Mouse (Mus musculus) cerebellum, adult 2 months (tissue): ENCODE results near the gene Ncor1. TPM values are rescaled to one million over a fixed set of nuclear protein-coding genes. Genes with fewer than 3 reads are reported as not detected.
"Not testable (repeated sequence)": the region's sequence is repeated elsewhere in the genome, so short reads cannot be mapped to it uniquely, and the experiment has no call there.

Source experiments
- DNase-seq, 2 experiments: peaks; one replicate each; pipeline ENCODE4 v3.0.0; 2021
- H3K27ac ChIP-seq: fragments of 200-500 bp; 2 replicates; pipeline ENCODE4 v1.5.1; 2012; ENCODE audit warnings: low read length, control low read depth, inconsistent platforms; ENCODE audit not compliant: insufficient read depth
- H3K27me3 ChIP-seq: fragments of 200-500 bp; 2 replicates; pipeline ENCODE4 v1.6.1; 2012; ENCODE audit warnings: inconsistent platforms, mild to moderate bottlenecking, low read length, moderate library complexity; ENCODE audit not compliant: control insufficient read depth, insufficient read depth
- H3K4me1 ChIP-seq: fragments of 200-500 bp; 2 replicates; pipeline ENCODE4 v1.6.1; 2011; ENCODE audit warnings: low read length; ENCODE audit not compliant: control insufficient read depth, insufficient read depth
- H3K4me3 ChIP-seq: fragments of 200-500 bp; replicated peaks from 2 replicates; pipeline ENCODE3; 2011; ENCODE audit warnings: mild to moderate bottlenecking, low read depth, low read length, control low read depth; ENCODE audit not compliant: insufficient read depth
- CTCF ChIP-seq: fragments of 200-500 bp; IDR thresholded peaks from 2 replicates; pipeline ENCODE4 v1.5.1; 2011; ENCODE audit warnings: low read depth, mild to moderate bottlenecking, control low read depth, low read length, moderate library complexity, borderline replicate concordance; ENCODE audit not compliant: insufficient read depth
- POLR2A ChIP-seq: fragments of 200-500 bp; IDR thresholded peaks from 2 replicates; pipeline ENCODE4 v1.6.1; 2011; ENCODE audit warnings: low read length, control low read depth, borderline replicate concordance; ENCODE audit not compliant: insufficient read depth
- WGBS: fragments of 180-500 bp; shearing (Covaris S2); methylation state at CpG from one replicate; pipeline ENCODE4 v1.1.7; 2018; 5-methylcytosine and 5-hydroxymethylcytosine counted together
- polyA plus RNA-seq: library from polyadenylated mRNA; depleted of rRNA; stranded (reverse); fragments of >200 nt; gene quantifications from 2 replicates; pipeline ENCODE4 v1.2.3, GENCODE M21; 2012

The Ncor1 gene
- polyA plus RNA-seq, 1 experiment: 132 TPM

GRCm38 (mm10) chr11:62287700-62288099, 170.6 kb downstream of the Ncor1 start:
- Histone ChIP-seq H3K4me3 (no peak overlapping the region), H3K4me1 (peaks cover 3% of the 10 kb centered on the region; the same call in 1 of the 2 replicates), H3K27ac (no peak overlapping the region), H3K27me3 (no peaks in the 10 kb centered on the region)
- TF ChIP-seq CTCF (no peak), POLR2A (no peak)
- no peak for DNase-seq
- 94% methylated on average over 1 of the region's 1 CpGs for WGBS

GRCm38 (mm10) chr11:62285020-62285419, 173.3 kb downstream of the Ncor1 start:
- TF ChIP-seq CTCF (no peak), POLR2A (no peak)
- no peaks in the 10 kb centered on the region for H3K27me3 ChIP-seq
- H3K27ac ChIP-seq: no peak overlapping the region
- no peak for DNase-seq
- 92% methylated on average over 8 of the region's 8 CpGs for WGBS
- H3K4me3 ChIP-seq: no peak overlapping the region
- H3K4me1 ChIP-seq: peaks cover 3% of the 10 kb centered on the region; the same call in 1 of the 2 replicates

DNA sequence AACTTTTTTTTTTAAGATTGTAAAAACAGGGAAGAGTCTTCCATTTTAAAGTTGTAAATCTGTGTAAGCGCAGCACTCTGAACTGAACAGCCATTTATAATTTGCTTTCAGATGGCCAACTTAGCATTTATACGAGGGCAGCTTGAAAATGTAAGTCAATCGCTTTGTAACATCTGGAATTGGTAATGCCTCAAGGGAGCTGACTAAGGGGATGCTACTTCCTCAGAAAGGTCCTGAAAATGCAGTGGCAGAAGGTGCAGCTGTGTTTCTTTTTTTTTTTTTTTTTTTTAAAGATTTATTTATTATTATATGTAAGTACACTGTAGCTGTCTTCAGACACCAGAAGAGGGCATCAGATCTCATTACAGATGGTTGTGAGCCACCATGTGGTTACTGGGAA, 174.3 kb downstream of the Ncor1 start:
- not testable (repeated sequence) for H3K4me1 ChIP-seq, DNase-seq, H3K27me3 ChIP-seq, H3K27ac ChIP-seq, H3K4me3 ChIP-seq
- 98% methylated on average over 3 of the region's 3 CpGs for WGBS

DNA sequence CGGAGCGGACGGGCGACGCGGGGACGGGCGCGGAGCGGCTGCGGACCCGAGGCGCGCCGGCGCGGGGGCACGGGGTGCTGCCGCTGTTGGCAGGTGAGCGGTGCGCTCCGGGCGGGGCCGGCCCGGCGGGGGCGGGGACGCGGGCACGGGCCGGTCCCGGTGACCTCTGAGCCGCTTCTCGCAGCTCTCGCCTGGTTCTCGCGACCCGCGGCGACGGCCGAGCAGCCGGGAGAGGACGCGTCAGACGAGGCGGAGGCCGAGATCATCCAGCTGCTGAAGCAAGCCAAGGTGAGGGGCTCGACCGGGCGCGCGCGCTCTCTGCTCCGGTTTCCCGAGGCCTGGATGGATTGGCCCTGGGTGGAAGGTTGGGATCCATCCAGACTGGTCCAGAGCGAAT, 176.7 kb downstream of the Ncor1 start:
- Histone ChIP-seq H3K4me3 (peak overlapping the region; percentile 99), H3K27me3 (no peaks in the 10 kb centered on the region), H3K27ac (peak overlapping the region; percentile 73), H3K4me1 (peaks cover 3% of the 10 kb centered on the region; the same call in 1 of the 2 replicates)
- 1% methylated on average over 55 of the region's 57 CpGs for WGBS
- TF ChIP-seq CTCF: no peak
- no peak for TF ChIP-seq POLR2A
- DNase-seq: no peak

- Histone ChIP-seq H3K27me3 (no peaks in the 10 kb centered on the region), H3K27ac (peak within 1 kb of the TSS; percentile 73), H3K4me3 (peak within 1 kb of the TSS; percentile 99), H3K4me1 (peaks cover 3% of the 10 kb centered on the region; the same call in 1 of the 2 replicates)
- peak; percentile 93 to 96 for DNase-seq
- TF ChIP-seq POLR2A: peak; percentile 93
- TF ChIP-seq CTCF: peak; percentile 61
- WGBS: under 1% methylated on average over 67 of the region's 68 CpGs
Observed at GRCm38 (mm10) chr11:62280675-62281600, 177.4 kb downstream of the Ncor1 start, which contains the start of the genes Zswim7 and Ttc19. Zswim7 (minus strand) TSS chr11:62281375. Ttc19 (plus strand) TSS chr11:62281473.

DNA sequence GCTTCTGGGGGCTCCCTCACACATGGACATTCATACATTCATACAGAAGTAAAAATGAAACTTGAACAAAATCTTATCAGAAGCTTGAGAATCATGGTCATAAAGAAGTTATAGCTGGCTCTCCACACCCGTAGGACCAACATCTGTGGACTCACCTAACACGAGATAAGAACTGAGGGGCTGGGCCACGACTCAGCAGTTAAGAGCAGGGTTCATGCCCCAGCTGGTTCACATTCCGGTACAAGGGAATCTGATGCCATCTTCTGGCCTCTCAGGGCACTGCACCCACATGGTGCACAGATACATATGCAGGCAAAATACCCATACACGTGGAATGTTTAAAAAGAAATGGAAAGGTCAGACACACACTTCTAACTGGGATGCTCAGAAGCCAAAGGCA, 180.3 kb downstream of the Ncor1 start:
- WGBS: 26% methylated on average over 5 of the region's 5 CpGs
- TF ChIP-seq CTCF (peak; percentile 57; the same call in 1 of the 2 replicates), POLR2A (no peak)
- peak in 1 of 2 experiments; percentile 35 for DNase-seq

DNA sequence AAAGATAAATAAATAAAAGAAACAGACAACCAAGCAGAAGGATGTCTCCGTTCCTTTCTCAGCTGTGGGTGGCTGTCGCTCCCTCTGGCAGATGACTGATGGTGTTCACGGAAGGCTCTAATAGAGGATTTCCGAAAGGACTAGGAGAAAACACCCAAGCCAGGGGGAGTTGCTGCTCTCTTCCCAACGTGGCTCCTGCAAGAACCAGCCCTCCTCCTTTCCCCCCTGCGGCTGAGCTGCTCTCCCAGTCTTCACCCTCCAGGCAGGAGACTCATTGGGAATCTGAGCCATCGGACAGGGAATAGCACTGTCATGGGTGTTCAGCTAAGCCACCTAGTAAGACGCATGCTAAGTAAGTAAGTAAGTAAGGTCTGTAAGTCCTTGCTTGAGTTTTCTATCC, 181.3 kb downstream of the Ncor1 start:
- no peaks in the 10 kb centered on the region for H3K4me1 ChIP-seq
- H3K4me3 ChIP-seq: no peak overlapping the region
- no peaks in the 10 kb centered on the region for H3K27me3 ChIP-seq
- WGBS: 74% methylated on average over 8 of the region's 8 CpGs
- no peak overlapping the region for H3K27ac ChIP-seq
- TF ChIP-seq CTCF: no peak
- TF ChIP-seq POLR2A: no peak
- DNase-seq: no peak

More for the DNA sequence above, 180.3 kb downstream of the Ncor1 start:
- Histone ChIP-seq H3K4me3 (no peak overlapping the region), H3K27ac (no peak overlapping the region), H3K27me3 (no peaks in the 10 kb centered on the region), H3K4me1 (peaks cover 1% of the 10 kb centered on the region; the same call in 1 of the 2 replicates)

DNA sequence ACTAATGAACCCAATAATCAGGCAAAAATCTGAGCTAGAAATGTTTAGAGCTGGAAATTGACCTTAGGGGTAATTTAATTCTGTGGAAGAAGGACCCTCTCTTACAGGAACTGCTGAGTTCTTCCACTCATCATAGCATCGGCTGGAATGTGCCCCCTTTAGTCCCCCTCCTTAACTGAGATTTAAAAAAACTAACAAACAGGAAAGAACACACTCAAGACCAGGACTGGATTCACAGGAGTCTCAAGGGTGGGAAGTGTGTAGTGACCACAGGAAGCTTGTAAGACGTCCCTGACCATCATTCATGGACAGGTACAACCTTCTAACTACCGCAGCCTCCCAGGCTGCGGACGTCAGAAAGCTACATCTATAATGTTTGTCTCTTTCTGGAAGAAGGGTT, 187.5 kb downstream of the Ncor1 start:
- no peak for DNase-seq
- Histone ChIP-seq H3K27ac (no peak overlapping the region), H3K4me1 (no peaks in the 10 kb centered on the region), H3K27me3 (no peaks in the 10 kb centered on the region), H3K4me3 (no peak overlapping the region)
- no peak for TF ChIP-seq CTCF
- TF ChIP-seq POLR2A: no peak
- 71% methylated on average over 5 of the region's 5 CpGs for WGBS
